ENCODE assay signal across 20 mouse cellular contexts in genomic region chr6:38512096-38512495, GRCm38 (mm10). TPM values are rescaled to one million over a fixed set of nuclear protein-coding genes. Genes with fewer than 3 reads are reported as not detected.
DNase-seq lines count a peak whose midpoint lies in the region; ATAC-seq and TF ChIP-seq lines count a peak whose summit lies in the region.
"Had no signal": no experiment of that assay in that cellular context is flagged by ENCODE, and none has a peak within 500 bp of the region (broad histone marks: within the 10 kb centered on the region; RNA-seq: fewer than 3 reads in every experiment).

No protein-coding gene starts in this region.

- ATAC-seq in intestine, postnatal 0 days: no peak
- ATAC-seq in intestine, embryonic 16.5 days: no peak
- no peak for ATAC-seq in liver, postnatal 0 days
- ATAC-seq: forebrain, embryonic 16.5 days; hindbrain, embryonic 16.5 days had no signal

- H3K9me3 ChIP-seq in intestine, postnatal 0 days (ENCODE audit: control insufficient read depth): no peaks in the 10 kb centered on the region
- H3K9me3 ChIP-seq in intestine, embryonic 16.5 days (ENCODE audit: control insufficient read depth, low read length): no peaks in the 10 kb centered on the region
- H3K9me3 ChIP-seq in liver, postnatal 0 days (ENCODE audit: low read length): no peaks in the 10 kb centered on the region
- H3K9me3 ChIP-seq: embryonic facial prominence, embryonic 13.5 days; forebrain, embryonic 12.5 days; heart, embryonic 13.5 days; hindbrain, embryonic 12.5 days had no signal

- no peak overlapping the region for H3K9ac ChIP-seq in intestine, postnatal 0 days (ENCODE audit: low read depth, low read length)
- H3K9ac ChIP-seq in intestine, embryonic 16.5 days (ENCODE audit: low read depth, low read length): no peak overlapping the region
- no peak overlapping the region for H3K9ac ChIP-seq in liver, postnatal 0 days (replicated peaks)
- H3K9ac ChIP-seq: embryonic facial prominence, embryonic 13.5 days; forebrain, embryonic 12.5 days; heart, embryonic 13.5 days; hindbrain, embryonic 12.5 days had no signal

- H3K27me3 ChIP-seq in intestine, postnatal 0 days (replicated peaks; ENCODE audit: control insufficient read depth, insufficient read depth, low read length): no peaks in the 10 kb centered on the region
- H3K27me3 ChIP-seq in intestine, embryonic 16.5 days (replicated peaks; ENCODE audit: control insufficient read depth, insufficient read depth, low read length): no peaks in the 10 kb centered on the region
- H3K27me3 ChIP-seq in liver, postnatal 0 days (ENCODE audit: insufficient read depth, low read length): no peaks in the 10 kb centered on the region
- H3K27me3 ChIP-seq: embryonic facial prominence, embryonic 13.5 days; forebrain, embryonic 12.5 days; heart, embryonic 13.5 days; hindbrain, embryonic 12.5 days had no signal

- H3K4me3 ChIP-seq in intestine, postnatal 0 days (ENCODE audit: low read depth, low read length): no peak overlapping the region
- H3K4me3 ChIP-seq in intestine, embryonic 16.5 days (ENCODE audit: low read length): no peak overlapping the region
- H3K4me3 ChIP-seq in liver, postnatal 0 days (ENCODE audit: low read depth, low read length): no peak overlapping the region
- H3K4me3 ChIP-seq: embryonic facial prominence, embryonic 13.5 days; forebrain, embryonic 12.5 days; heart, embryonic 13.5 days; hindbrain, embryonic 12.5 days had no signal

- no peak for TF ChIP-seq EP300 in liver, postnatal 0 days (IDR thresholded peaks at IDR 0.05; ENCODE audit: low read depth)

- no peaks in the 10 kb centered on the region for H3K4me1 ChIP-seq in intestine, postnatal 0 days (replicated peaks; ENCODE audit: control insufficient read depth, insufficient read depth, low read length)
- no peaks in the 10 kb centered on the region for H3K4me1 ChIP-seq in intestine, embryonic 16.5 days (ENCODE audit: control insufficient read depth, insufficient read depth, low read length)
- no peaks in the 10 kb centered on the region for H3K4me1 ChIP-seq in liver, postnatal 0 days (ENCODE audit: insufficient read depth)
- H3K4me1 ChIP-seq: embryonic facial prominence, embryonic 13.5 days; forebrain, embryonic 12.5 days; hindbrain, embryonic 12.5 days had no signal

- H3K4me2 ChIP-seq in intestine, postnatal 0 days (replicated peaks; ENCODE audit: low read depth): no peak overlapping the region
- no peak overlapping the region for H3K4me2 ChIP-seq in intestine, embryonic 16.5 days (ENCODE audit: low read depth, low read length)
- no peak overlapping the region for H3K4me2 ChIP-seq in liver, postnatal 0 days (ENCODE audit: low read depth, low read length)
- H3K4me2 ChIP-seq: embryonic facial prominence, embryonic 13.5 days; forebrain, embryonic 12.5 days; heart, embryonic 13.5 days; hindbrain, embryonic 12.5 days had no signal

- 81% methylated on average over 1 of the region's 1 CpGs for WGBS in intestine, postnatal 0 days
- WGBS in intestine, embryonic 16.5 days: 95% methylated on average over 1 of the region's 1 CpGs
- 95% methylated on average over 1 of the region's 1 CpGs for WGBS in liver, postnatal 0 days (ENCODE audit: insufficient replicate concordance)

- no peaks in the 10 kb centered on the region for H3K36me3 ChIP-seq in intestine, postnatal 0 days (ENCODE audit: control insufficient read depth, insufficient read depth)
- H3K36me3 ChIP-seq in intestine, embryonic 16.5 days (ENCODE audit: control insufficient read depth, insufficient read depth, low read length): no peaks in the 10 kb centered on the region
- no peaks in the 10 kb centered on the region; the same call in 1 of the 2 replicates for H3K36me3 ChIP-seq in liver, postnatal 0 days (replicated peaks; ENCODE audit: insufficient read depth, low read length)
- H3K36me3 ChIP-seq: embryonic facial prominence, embryonic 13.5 days; forebrain, embryonic 12.5 days had no signal

- peak; percentile 40 for TF ChIP-seq CTCF in intestine, postnatal 0 days (IDR thresholded peaks at IDR 0.05; ENCODE audit: low read depth)
- TF ChIP-seq CTCF in liver, postnatal 0 days (IDR thresholded peaks at IDR 0.05; ENCODE audit: low read depth): 0 out of 2 replicates have a peak, but pooled peaks have one; percentile 26

- DNase-seq in liver, postnatal 0 days: no peak
- DNase-seq in liver (no peak), 3T3-L1 (ENCODE audit: low read depth, low spot score) (peak; percentile 36), NIH3T3 (ENCODE audit: low read depth) (peak; percentile 39)
- DNase-seq in right cerebral cortex, adult 2 months (ENCODE audit: low spot score in 2 of 2): no peak
- DNase-seq in ovary, adult 18-20 months (ENCODE audit: low spot score): no peak
- DNase-seq: adrenal gland, postnatal 14 days; cerebellum, adult 11-12 months; cerebellum, adult 9-10 months; cerebellum, postnatal 25 days; gastrocnemius, postnatal 14 days; heart, postnatal 4 days had no signal

- H3K27ac ChIP-seq in intestine, postnatal 0 days (ENCODE audit: low read depth, low read length): no peak overlapping the region
- no peak overlapping the region for H3K27ac ChIP-seq in intestine, embryonic 16.5 days (ENCODE audit: low read length)
- no peak overlapping the region for H3K27ac ChIP-seq in liver, postnatal 0 days (ENCODE audit: low read depth)
- H3K27ac ChIP-seq: embryonic facial prominence, embryonic 13.5 days; forebrain, embryonic 12.5 days; heart, embryonic 13.5 days; hindbrain, embryonic 12.5 days had no signal

RNA-seq across cellular contexts. Expression of gene Fmc1, which starts 21.2 kb away (rescaled TPM):
- polyA plus RNA-seq in intestine, postnatal 0 days (2015; fragmentation: Nextera tagmentation; extraction: Ambion mirVana): 129 TPM in 2 replicates
- 159 and 163 TPM in 2 replicates for polyA plus RNA-seq in intestine, embryonic 16.5 days (2015; fragmentation: Nextera tagmentation; extraction: Ambion mirVana)
- 127 and 139 TPM in 2 replicates for polyA plus RNA-seq in liver, postnatal 0 days (2015; fragmentation: Nextera tagmentation; extraction: Ambion mirVana)

RNA-seq across cellular contexts. Expression of gene Luc7l2, which starts 39.0 kb away (rescaled TPM):
- 26.4 and 46.6 TPM in 2 replicates for polyA plus RNA-seq in intestine, postnatal 0 days (2015; fragmentation: Nextera tagmentation; extraction: Ambion mirVana)
- polyA plus RNA-seq in intestine, embryonic 16.5 days (2015; fragmentation: Nextera tagmentation; extraction: Ambion mirVana): 24.9 and 26.7 TPM in 2 replicates
- 18.0 and 19.1 TPM in 2 replicates for polyA plus RNA-seq in liver, postnatal 0 days (2015; fragmentation: Nextera tagmentation; extraction: Ambion mirVana)

Comparison
In these comparisons a context has a peak if more than half of its experiments do, and no peak if none do; other contexts are left out.
1. DNase-seq: peak in 3T3-L1 (single experiment) and NIH3T3 (single experiment); none in liver, postnatal 0 days (single experiment), liver (single experiment), right cerebral cortex, adult 2 months (0 of 2) and ovary, adult 18-20 months (single experiment).